Mouse (Mus musculus) liver, adult 2 months (tissue): ENCODE data around the gene Dhh.

Source experiments
- CTCF ChIP-seq: fragments of 200-500 bp; IDR thresholded peaks from 2 replicates; pipeline ENCODE4 v1.5.1; 2011; ENCODE audit warnings: low read depth, low read length, control low read depth
- POLR2A ChIP-seq: fragments of 200-500 bp; IDR thresholded peaks from 2 replicates; pipeline ENCODE4 v1.6.1; 2011; ENCODE audit warnings: low read length, control low read depth; ENCODE audit not compliant: insufficient read depth; ENCODE audit errors: extremely low read depth

DNA sequence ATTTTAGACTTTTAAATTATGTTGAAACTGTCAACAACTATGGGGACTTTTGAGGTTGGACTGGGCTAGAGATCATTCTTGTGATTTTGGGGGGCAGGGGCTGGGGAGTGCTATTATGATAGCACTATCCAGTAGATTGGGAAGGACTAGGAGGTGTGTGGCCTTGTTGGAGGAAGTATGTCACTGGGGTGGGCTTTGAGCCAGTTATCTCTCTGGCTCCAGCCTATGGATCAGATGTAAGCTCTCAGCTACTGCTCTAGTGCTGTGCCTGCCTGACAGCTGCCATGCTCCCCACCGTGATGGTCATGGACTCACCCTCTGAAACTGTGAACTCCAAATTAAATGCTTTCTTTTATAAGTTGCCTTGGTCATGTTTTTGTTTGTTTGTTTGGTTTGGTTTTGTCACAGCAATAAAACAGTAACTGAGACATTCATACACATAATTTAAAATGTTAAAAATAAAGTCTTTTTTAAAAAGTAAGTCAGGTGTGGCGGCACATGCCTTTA lies 24.7 kb upstream of the Dhh start:
- TF ChIP-seq POLR2A = no peak
- TF ChIP-seq CTCF = no peak
